Mouse (Mus musculus) liver, embryonic 14.5 days (tissue): ENCODE results near the gene Gm49368. TPM values are rescaled to one million over a fixed set of nuclear protein-coding genes. Genes with fewer than 3 reads are reported as not detected.

Experiments used
- ATAC-seq: fragments of 200-750 bp; cut with Nextera tagmentation; 2 replicates; pipeline ENCODE4 v1.8.0; 2017; ENCODE audit warnings: moderate number of reproducible peaks, mild to moderate bottlenecking, moderate library complexity; ENCODE audit not compliant: insufficient read depth
- DNase-seq, 3 experiments: peaks; one replicate each; pipeline ENCODE4 v3.0.0-alpha.2; 2012 to 2013; ENCODE audit warnings: low read depth in 3 of 3, low spot score in 3 of 3
- H3K27ac ChIP-seq: fragments of 300-500 bp; sonication (generic); 2 replicates; pipeline ENCODE4 v1.5.1; 2014; ENCODE audit warnings: moderate library complexity, mild to moderate bottlenecking, control low read depth, inconsistent platforms
- H3K27me3 ChIP-seq: fragments of 300-500 bp; sonication (generic); 2 replicates; pipeline ENCODE4 v1.6.1; 2014; ENCODE audit warnings: mild to moderate bottlenecking, low read length, moderate library complexity; ENCODE audit not compliant: control insufficient read depth, insufficient read depth
- H3K36me3 ChIP-seq: fragments of 300-500 bp; sonication (generic); replicated peaks from 2 replicates; pipeline ENCODE4 v1.6.1; 2014; ENCODE audit warnings: low read depth; ENCODE audit not compliant: control insufficient read depth, insufficient read depth
- H3K4me1 ChIP-seq, 2 experiments: fragments of 200-500 bp in 1 of 2; fragments of 300-500 bp in 1 of 2; sonication (generic) in 1 of 2; replicated peaks; 2 replicates each; pipeline ENCODE4 v1.6.1; 2012 to 2014; ENCODE audit warnings: antibody characterized with exemption in 1 of 2, inconsistent platforms in 1 of 2, low read length in 1 of 2; ENCODE audit not compliant: control insufficient read depth in 2 of 2, insufficient read depth in 2 of 2
- H3K4me2 ChIP-seq: fragments of 300-500 bp; sonication (generic); 2 replicates; pipeline ENCODE4 v1.6.1; 2014; ENCODE audit warnings: low read depth, mild to moderate bottlenecking, control low read depth, moderate library complexity
- H3K4me3 ChIP-seq, 2 experiments: fragments of 200-500 bp in 1 of 2; fragments of 300-500 bp in 1 of 2; sonication (generic) in 1 of 2; 2 replicates each; pipeline ENCODE4 v1.5.1; 2012 to 2014; ENCODE audit warnings: low read depth in 2 of 2, low read length in 2 of 2, mild to moderate bottlenecking in 2 of 2, control low read depth in 1 of 2, inconsistent platforms in 1 of 2, moderate library complexity in 1 of 2; ENCODE audit not compliant: insufficient read depth in 1 of 2
- H3K9ac ChIP-seq: fragments of 300-500 bp; sonication (generic); replicated peaks from 2 replicates; pipeline ENCODE4 v1.6.1; 2014; ENCODE audit warnings: mild to moderate bottlenecking, control low read depth, moderate library complexity
- H3K9me3 ChIP-seq: fragments of 300-500 bp; sonication (generic); 2 replicates; pipeline ENCODE4 v1.6.1; 2016; ENCODE audit warnings: low read length, mixed read lengths; ENCODE audit not compliant: control insufficient read depth
- CTCF ChIP-seq: IDR thresholded peaks from 2 replicates; pipeline ENCODE4 v1.5.1; 2016; ENCODE audit warnings: antibody characterized with exemption, low read depth, control low read depth
- EP300 ChIP-seq: IDR thresholded peaks from 2 replicates; pipeline ENCODE4 v1.6.1; 2016; ENCODE audit warnings: antibody characterized with exemption, low read depth
- WGBS: fragments of 180-500 bp; shearing (Covaris S2); extraction: QIAGEN DNeasy Blood & Tissue Kit; methylation state at CpG from one replicate; pipeline ENCODE4 v1.1.7; 2014; ENCODE audit not compliant: insufficient replicate concordance; 5-methylcytosine and 5-hydroxymethylcytosine counted together
- polyA plus RNA-seq, 2 experiments: library from polyadenylated mRNA; depleted of rRNA in 1 of 2; stranded (reverse) in 1 of 2; unstranded in 1 of 2; fragments of >200 nt; fragmentation: Nextera tagmentation in 1 of 2; extraction: Ambion mirVana in 1 of 2; gene quantifications; 2 replicates each; pipeline versions ENCODE4 v1.2.1 to v1.2.3; 2012 to 2014

Gm49368 gene
- polyA plus RNA-seq, 2 experiments = 0.03 TPM; not detected in 1

DNA sequence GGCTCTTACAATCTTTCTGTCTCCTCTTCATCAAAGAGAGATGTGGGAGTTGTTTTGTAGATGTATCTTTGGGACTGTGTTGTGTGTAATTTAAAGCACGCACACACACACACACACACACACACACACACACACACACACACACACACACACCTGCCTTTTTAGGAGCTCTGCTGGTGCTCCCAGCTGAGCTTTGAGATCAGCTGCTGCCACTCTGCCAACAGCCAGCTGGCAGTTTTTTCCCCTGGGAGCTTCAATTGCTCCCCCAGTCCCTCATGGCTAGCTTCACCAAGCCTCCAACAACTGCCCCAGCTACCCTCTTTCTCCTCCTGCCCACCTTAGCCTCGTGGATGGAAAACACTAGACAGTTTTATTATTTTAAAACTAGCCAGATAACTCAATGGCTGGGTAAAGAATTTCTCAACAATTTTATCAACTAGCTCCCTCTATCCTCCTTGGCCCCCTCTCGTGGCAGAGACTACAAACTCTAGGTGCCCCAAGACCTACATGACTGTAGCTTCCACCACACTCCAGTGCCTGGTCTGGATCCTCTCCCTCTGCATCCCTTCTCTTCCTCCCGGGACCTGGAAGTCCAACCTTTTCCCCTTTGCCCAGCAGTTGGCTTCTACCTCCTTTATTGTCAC is 18.2 kb upstream of the Gm49368 start:
- H3K4me1 ChIP-seq = peaks cover 0 to 1% of the 10 kb centered on the region in 2 experiments; a peak in 1 of 4 replicates
- no peak overlapping the region for H3K9ac ChIP-seq
- no peak for TF ChIP-seq CTCF
- TF ChIP-seq EP300 = no peak

GRCm38 (mm10) chr7:128045640-128046039 is 16.8 kb upstream of the Gm49368 start:
- no peaks in the 10 kb centered on the region for H3K36me3 ChIP-seq
- ATAC-seq (no peak), DNase-seq (no peak)
- H3K9me3 ChIP-seq = no peaks in the 10 kb centered on the region
- 28% methylated on average over 2 of the region's 2 CpGs for WGBS
- no peak overlapping the region for H3K4me3 ChIP-seq
- no peak overlapping the region for H3K9ac ChIP-seq
- no peak overlapping the region for H3K27ac ChIP-seq
- TF ChIP-seq EP300 = no peak
- no peak for TF ChIP-seq CTCF
- H3K4me1 ChIP-seq = peaks cover 0 to 5% of the 10 kb centered on the region in 2 experiments; a peak in 2 of 4 replicates
- H3K4me2 ChIP-seq = no peak overlapping the region
- H3K27me3 ChIP-seq = no peaks in the 10 kb centered on the region

More for the DNA sequence above, 18.2 kb upstream of the Gm49368 start:
- H3K9me3 ChIP-seq = no peaks in the 10 kb centered on the region
- no peaks in the 10 kb centered on the region for H3K27me3 ChIP-seq
- DNase-seq = no peak
- 56% methylated on average over 4 of the region's 4 CpGs for WGBS
- H3K4me2 ChIP-seq = no peak overlapping the region
- no peaks in the 10 kb centered on the region for H3K36me3 ChIP-seq
- no peak overlapping the region for H3K4me3 ChIP-seq
- no peak for ATAC-seq
- H3K27ac ChIP-seq = no peak overlapping the region

GRCm38 (mm10) chr7:128048819-128049218 is 13.7 kb upstream of the Gm49368 start:
- no peak for TF ChIP-seq EP300
- no peak for TF ChIP-seq CTCF
- Histone ChIP-seq H3K9me3 (no peaks in the 10 kb centered on the region), H3K4me1 (peaks cover 0 to 10% of the 10 kb centered on the region in 2 experiments; a peak in 2 of 4 replicates), H3K27me3 (no peaks in the 10 kb centered on the region), H3K9ac (no peak overlapping the region), H3K36me3 (no peaks in the 10 kb centered on the region), H3K27ac (no peak overlapping the region), H3K4me2 (no peak overlapping the region), H3K4me3 (no peak overlapping the region)
- DNase-seq (no peak), ATAC-seq (no peak)
- WGBS = 17% methylated on average over 4 of the region's 4 CpGs

DNA sequence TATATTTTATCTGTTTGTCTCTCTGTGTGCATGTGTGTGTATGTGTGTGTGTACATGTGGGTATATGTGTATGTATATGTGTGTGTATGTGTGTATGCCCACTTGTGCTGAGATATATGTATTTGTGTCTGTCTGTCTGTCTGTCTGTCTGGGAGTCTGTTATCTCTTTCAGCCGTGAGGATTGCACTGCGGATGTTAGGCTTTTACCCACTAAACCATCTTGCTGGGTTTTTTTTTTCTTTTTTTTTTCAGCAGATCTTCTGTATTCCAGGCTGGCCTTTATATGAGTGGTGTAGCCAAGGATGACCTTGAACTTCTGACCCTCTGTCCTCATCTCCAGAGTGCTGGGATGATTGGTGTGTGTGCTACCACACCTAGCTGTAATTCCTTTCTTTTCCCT is 13.2 kb upstream of the Gm49368 start:
- H3K27me3 ChIP-seq = no peaks in the 10 kb centered on the region
- no peak for DNase-seq
- no peak overlapping the region for H3K4me2 ChIP-seq
- no peak overlapping the region for H3K9ac ChIP-seq
- H3K27ac ChIP-seq = no peak overlapping the region
- no peaks in the 10 kb centered on the region for H3K36me3 ChIP-seq
- WGBS = 10% methylated on average over 2 of the region's 2 CpGs
- no peaks in the 10 kb centered on the region for H3K9me3 ChIP-seq
- no peak overlapping the region for H3K4me3 ChIP-seq
- H3K4me1 ChIP-seq = peaks cover 0 to 10% of the 10 kb centered on the region in 2 experiments; a peak in 2 of 4 replicates
- TF ChIP-seq EP300 (no peak), CTCF (no peak)
- no peak for ATAC-seq

DNA sequence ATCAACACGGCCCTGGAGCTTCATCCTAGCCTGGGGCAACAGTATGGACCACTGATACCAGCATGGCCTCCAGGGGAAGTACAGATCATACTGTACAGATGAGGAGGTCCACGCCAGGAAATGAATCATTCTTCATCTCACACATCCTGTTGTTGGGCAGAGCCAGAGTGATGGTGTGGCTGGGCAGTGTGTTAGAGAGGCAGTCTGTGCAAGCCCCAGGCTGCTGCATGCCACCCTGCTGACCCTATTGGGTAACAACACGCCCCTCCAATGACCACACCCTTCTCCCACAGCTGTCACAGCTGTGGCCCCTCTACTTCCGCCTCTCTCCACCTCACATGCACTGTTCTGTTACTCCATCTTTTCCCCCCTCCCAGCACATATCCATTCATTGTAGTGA is 11.7 kb upstream of the Gm49368 start:
- peaks cover 0 to 10% of the 10 kb centered on the region in 2 experiments; a peak in 2 of 4 replicates for H3K4me1 ChIP-seq
- H3K9ac ChIP-seq = no peak overlapping the region
- H3K4me3 ChIP-seq = no peak overlapping the region
- no peaks in the 10 kb centered on the region for H3K9me3 ChIP-seq
- 28% methylated on average over 4 of the region's 4 CpGs for WGBS
- DNase-seq = peak in 1 of 3 experiments; percentile 24
- TF ChIP-seq CTCF (no peak), EP300 (no peak)
- ATAC-seq = no peak
- H3K36me3 ChIP-seq = no peaks in the 10 kb centered on the region
- H3K27me3 ChIP-seq = no peaks in the 10 kb centered on the region
- H3K27ac ChIP-seq = no peak overlapping the region
- no peak overlapping the region for H3K4me2 ChIP-seq
